Mouse (Mus musculus) cerebellum, postnatal 36 days (tissue): ENCODE results near the gene Wnt7b.

Source experiments
- DNase-seq, 2 experiments: peaks; one replicate each; pipeline ENCODE4 v3.0.0; 2021 to 2022; ENCODE audit warnings: mixed read lengths in 2 of 2

Wnt7b gene

DNA sequence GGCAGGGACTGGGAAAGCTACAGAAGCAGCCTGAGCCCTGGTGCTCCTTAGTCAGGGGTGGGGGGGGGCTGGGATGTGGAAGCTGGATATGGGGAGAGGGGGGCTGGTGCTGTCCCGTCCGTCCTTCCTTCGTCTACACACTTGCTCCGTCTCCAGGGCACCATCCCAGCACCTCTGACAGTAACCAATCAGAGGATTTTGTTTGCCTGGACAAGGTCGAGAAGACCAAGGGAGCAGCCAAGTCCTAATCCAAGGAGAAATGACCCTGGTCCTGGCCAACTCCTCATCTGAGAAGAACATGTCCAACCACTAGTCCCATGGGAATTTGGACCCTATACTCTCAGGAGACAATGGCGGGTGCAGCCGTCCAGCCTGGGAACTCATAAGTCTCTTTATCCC lies 18.4 kb upstream of the Wnt7b start:
- DNase-seq = no peak

DNA sequence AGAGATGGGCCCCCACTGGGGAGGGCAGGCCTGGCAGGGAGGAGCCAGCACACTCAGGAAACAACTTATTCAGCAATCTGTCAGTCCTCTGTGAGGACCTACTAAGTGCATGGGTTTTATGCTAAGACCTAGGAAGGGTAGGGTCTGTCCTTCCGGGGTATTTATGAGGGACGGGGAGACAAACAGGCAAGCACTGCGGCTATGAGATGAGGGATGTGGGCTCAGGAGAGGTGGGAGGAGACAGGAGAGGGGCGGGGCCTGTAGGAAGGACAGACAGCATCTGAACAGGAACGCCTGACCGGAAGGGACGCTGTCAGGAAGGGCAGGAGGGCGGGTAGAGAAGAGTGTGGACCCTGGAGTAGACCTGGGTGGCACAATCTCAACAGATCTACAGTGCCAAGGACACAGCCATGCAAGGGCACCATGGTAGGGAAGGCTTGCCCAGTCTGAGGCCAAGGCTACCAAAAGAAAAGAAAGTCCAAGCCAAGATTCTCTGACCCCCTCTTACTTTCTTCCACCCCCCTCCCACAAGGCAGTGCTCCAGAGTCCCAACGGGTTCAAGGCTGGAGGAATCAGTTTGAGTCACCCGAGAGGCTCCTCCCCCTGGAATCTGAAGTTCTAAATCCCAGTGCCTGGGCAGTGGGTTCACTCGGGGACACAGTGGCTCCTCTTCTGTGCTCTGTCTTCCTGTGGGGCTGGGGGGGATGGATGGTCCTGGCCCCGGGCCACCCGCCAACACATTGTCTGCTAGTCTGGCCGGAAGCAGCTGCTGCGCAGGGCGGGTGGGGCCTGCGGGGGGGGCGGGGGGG lies 17.8 kb upstream of the Wnt7b start:
- DNase-seq = no peak

DNA sequence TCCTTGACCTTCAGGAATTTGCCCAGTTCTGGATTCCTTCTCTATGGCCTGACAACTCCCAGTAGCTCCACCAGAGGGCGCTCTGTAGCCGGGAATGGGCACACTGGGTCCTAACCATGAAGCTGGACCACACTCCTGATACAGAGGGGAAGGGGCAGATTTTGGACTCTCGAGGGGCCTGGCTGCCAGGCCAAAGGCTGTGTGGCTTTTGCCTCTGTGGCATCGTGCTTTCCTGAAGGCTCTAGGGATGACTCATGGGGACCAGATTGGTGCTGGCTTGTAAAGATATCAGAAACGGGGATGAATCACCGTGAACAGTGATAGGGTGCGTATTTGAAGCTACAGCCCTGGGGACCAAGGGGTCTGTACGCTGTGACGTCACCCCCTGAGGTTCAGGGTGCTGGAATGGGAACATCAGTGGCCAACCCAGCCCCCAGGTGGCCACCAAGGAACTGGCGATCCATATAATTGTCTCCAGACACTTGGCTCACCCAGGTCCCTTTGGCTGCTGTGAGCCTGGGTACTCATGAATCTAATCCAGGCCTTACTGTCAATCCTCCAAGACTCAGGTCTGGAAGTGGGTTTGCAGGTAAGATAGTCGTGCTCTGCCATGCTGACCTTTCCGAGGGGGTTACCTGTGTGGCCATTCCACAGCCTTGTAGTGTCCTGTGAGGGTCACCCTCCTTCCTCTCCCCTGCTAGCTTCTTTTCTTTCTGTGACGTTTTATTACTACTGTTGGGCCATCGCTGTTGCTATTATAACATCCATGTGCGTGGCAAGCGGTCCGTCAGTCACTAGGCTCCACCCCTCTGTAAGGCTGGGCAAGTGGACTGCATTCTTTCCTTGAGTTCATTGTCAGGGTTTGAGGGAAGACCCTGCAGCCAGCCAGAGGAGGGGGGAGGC lies 17.0 kb upstream of the Wnt7b start:
- peak; percentile 82 to 86 for DNase-seq

DNA sequence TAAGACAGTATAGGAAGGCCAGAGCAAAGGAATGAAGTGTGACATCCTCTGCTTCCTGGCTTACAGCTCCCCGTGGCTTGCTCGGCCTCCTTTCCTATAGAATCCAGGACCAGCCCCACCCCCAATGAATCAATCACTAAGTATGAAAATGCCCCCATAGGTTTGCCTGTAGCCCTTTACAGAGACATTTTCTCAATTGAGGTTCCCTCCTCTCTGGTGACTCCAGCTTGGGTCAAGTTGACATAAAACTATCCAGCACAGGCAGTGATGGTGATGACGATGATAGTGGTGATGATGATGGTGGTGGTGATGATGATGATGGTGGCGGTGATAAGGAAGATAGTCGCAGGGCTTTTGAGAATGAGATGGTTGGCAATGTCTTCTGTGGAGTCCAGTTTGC lies 16.2 kb upstream of the Wnt7b start:
- DNase-seq = no peak

DNA sequence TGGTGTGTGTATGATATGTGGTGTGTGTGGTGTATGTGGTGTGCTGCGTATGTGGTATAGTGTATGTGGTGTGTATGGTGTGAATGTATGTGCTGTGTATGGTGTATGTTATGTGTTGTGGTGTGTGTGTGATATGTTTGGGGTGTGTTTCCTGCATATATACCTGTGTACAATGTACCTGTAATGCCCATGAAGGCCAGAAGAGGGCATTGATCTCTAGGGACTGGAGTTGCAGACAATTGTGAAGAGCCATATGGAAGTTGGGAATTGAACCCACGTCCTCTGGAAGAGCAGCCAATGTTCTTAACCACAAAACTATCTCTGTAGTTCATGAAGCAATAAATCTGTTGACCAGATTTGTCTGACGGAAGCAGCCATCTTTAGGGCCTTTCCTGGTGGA lies 15.1 kb upstream of the Wnt7b start:
- DNase-seq = no peak

DNA sequence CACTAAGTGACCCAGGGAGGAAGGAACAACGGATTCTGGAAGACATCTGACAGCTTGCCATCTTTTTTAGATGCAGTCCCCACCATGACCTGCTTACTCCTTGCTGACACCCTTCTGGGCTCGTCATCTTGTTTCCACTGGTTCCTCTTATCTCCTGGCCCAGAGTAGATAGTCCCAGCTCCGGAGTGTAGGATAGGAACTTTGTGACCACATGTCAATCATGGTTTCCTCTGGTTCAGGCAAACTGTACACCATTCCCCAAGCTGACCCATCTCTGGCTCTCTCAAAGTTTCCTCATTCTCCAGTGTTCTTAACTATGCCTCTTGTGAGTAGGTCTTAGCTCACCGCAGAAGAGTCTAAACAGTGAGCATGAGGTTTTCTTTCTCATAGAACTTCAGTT lies 10.4 kb upstream of the Wnt7b start:
- DNase-seq = no peak

DNA sequence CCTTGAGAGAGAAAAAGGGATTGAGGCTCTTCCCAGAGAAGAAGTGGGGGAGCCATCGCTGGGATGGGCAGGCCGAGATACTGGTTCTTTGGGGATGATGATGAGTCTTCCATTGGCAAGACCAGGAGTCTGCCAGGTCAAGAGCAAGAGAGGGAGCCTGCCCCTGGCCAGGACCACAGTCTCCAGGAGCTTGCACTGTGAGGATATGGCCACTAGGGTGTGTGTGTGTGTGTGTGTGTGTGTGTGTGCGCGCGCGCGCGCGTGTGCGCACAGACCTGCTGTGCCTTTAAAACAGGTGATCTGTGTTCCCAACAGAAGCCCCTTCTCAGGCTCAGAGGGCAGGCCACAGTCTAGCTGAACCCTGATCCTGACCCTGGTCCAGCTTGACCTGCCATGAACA lies 8.6 kb upstream of the Wnt7b start:
- no peak for DNase-seq

DNA sequence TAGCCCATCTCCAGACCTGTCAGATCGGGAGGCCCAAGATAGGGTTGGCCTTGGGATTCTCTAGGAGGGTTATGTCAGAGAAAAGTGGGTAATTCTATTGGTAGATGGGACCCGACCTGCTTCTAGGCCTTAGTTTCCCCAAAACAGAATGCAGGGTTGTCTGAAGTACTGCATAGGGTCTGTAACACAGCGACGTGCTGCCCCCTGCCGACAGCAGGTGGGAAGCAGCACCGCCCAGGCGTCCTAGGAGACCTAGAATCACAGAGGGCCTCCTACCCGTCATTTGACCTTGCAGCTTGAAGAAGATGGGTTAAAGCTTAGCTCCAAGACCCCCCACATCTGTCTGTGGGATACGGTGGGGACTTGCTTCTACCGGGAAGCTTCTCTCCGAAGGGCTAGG lies 1.2 kb upstream of the Wnt7b start:
- DNase-seq = peak; percentile 69

DNA sequence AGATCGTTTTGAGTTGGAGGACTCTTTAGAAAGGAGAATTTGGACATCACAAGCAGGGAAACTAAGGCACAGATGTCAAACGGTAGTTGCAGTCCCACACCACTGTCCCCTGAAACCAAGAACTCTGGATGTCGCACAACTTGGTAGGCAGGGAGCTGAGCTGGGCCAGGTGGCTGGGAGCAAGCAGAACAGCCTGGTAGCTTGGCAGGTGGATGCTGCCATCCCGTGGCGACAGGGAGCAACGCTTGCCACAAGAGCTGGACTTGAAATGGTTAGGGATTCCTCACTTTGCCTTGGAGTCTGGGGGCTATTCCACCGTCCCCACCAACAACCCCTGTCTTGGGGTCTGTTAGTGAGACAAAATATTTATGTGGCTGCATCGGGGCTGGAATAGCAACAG lies 751 bp upstream of the Wnt7b start:
- peak; percentile 85 for DNase-seq

DNA sequence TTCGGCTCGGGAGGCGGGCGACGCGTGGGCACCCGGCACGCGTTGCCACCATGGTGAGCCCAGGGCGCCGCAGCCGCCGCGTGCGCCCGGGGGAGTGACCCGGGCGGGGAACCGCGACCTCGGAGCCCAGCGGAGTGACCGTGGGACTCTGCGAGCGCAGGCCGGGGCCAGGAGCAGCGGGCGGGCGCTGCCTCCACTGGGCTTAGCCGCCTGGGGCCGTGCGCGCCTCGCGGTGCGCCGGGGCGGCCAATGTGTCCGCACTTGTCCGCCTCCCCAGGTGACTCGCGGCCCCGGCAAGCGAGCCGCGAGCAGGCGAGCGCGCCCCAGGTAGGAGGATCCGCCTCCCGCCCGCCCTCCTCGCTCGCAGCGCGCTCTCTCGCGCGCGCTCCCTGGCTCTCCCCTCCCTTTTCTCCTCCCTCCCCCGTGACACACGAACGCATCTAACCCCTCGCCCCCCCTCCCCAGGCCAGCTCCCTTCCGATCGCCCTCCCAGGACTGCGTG lies 659 bp downstream of the Wnt7b start:
- no peak for DNase-seq

DNA sequence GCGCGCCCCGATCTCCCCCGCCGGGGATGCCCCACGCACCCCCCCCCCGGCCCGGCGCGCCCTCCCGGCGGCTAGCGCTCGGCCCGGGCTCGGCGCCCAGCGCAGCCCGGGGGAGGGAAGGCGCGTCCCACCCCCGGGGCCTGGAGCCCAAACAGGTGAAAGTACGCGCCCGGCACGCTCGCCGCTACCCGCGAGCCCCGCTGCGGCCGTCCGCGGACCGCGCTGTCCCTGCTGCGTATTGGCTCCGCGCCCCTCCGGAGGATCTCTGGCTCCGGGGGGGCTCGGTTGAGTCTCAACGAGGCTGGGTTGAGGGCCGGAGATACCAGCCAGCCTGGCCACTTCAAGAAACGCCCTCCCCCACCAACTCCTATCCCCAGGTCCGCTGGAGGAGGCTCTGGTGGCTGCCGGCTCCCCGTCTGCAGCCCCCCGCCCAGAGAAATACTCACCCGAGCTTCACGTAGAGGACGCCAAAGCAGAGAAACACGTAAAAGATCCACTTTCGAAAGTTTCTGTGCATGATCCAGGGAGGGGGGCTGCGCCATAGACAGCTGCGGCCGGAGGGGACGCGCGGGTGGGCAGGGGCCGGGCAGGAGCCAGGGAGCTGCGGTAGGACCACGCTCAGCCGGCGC lies 1.2 kb downstream of the Wnt7b start:
- DNase-seq = no peak

DNA sequence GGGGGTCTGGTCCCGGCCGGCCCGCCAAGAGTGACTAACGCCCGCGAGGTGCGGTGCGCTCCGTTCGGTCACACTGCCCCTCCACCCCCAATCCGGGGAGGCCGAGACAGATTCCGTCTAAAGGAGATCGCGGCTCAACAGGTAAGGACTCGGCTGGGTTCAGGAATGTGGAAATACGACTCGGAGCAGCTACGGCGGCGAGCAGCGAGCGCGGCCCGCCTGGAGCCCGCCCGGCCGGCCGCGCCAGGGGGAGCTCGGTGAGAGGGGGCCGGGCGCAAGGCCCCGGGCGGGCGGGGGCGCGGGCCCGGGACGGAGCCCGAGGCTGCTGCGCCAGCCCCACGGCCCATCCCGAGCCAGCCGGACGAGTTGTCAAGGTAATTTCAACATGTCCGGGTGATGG lies 1.8 kb downstream of the Wnt7b start:
- DNase-seq = no peak

DNA sequence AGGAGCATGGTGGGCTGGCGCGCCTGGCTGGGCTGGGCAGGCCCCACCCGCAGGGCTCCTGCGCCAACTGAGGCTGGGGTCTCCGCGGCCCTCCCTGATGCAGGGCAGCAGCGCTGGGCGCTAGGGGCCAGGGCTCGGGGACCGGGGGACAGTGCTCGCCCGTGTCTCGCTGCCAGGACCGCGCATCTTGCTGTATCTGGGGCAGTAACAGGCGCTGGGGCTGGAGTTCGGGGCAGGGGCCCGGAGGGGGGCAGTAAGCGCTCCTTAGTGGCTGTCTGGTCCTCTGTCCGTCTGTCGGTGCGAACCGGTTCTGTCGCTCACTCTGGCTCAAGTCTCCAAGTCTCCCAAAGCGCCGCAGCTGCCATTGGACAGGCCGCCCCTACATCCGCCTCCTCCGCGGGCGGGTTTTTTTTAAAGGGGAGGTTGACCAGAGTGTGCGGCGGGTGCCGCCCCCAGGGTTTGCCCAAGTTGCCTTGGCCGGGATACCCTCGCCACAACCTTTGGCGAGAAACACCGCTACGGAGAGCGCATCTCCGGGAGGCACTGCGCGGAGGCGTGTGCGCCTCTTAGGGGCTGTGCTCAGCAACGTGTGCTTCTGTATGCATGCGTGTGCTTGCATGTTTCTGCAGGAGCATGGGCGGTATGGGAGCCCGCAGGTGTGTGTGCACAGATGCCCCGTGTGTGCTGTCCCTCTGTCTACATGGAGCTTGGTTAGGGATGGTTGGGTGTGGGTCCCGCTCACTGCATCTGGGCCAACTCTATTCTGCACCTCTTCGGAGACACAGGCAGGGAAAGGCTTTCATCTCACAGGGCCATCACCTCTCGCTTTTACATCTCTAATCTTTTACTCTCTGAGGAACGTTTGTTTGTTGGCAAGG lies 4.5 kb downstream of the Wnt7b start:
- DNase-seq = no peak

DNA sequence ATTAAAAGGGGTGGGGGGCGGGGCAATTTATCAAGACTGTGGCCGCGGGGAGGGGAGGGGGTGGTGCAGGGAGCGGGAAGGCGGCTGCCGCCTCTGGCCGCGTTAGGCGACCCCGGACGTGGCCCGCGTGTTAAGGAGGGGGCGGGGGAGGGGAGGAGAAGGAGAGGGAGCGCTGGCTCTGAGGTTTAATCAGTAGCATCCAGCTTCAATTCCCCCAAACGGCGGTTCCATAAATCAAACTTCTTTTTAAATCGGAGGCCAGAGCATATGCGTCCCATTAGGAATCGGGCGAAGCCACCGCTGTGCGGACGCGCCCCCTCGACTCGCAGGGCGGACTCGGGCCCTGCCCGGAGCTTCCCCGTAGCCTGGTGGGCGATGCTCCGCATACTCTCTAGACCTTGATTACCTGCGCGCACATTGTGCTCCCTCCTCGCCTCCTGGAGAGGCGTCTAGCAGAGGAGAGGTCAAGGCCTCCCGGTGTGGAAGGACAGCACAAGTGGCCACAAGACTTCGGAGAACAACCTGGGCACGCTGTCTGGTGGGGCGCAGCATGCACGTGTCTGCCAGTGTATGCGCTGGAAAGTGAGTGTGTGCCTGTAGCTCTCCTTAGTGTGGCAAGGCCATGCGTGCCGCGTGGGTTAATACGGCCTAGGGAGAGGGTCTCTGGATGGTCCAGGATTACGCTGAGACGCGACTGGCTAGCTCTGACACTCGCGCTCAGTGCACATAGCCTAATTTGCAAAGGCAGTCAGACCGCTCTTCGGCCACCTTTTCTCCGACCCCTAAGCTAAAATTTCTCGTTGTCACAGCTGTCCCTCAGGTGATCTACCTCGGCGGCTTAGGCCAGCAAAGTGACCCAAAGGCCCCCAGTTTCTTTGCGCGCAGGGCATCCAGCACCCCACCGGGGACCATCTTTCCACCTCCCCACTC lies 5.5 kb downstream of the Wnt7b start:
- DNase-seq = no peak

DNA sequence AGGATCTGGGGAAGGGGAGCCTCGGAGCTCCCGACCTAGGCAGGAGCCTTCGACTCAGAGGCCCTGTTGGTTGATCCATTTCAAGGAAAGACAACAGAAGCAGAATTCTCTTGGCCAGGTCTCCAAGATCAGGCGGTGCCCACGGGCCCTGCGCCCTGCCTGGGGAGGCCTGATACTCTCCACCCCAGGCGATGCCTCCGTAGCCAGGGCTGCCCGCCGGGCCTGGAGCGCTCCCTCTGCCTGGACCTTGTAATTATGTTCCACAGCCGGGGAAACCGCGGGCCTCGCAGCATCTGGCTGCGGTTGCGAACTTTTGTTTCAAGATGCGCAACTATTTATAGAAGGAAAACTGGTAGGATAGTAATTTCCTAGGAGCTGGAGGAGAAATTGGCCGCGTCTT lies 6.2 kb downstream of the Wnt7b start:
- DNase-seq = no peak

DNA sequence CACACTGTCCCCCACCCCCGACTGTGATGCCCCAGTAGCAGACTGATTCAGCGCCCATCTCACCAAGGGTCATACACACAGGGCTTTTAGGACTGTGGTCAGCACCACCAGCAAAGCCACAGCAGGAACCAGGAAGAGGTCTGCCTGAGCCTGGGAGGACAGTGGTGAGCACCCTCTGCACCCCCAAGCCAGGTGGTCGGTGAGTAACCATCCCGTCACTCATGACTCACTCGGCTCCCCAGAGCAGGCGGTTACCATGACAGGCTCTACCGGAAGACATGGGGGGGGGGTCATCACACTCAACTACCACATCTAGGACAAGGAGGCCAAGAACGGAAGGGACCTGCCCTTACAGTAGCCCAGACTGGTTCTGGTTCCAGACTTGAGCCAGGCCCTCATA lies 7.7 kb downstream of the Wnt7b start:
- no peak for DNase-seq

DNA sequence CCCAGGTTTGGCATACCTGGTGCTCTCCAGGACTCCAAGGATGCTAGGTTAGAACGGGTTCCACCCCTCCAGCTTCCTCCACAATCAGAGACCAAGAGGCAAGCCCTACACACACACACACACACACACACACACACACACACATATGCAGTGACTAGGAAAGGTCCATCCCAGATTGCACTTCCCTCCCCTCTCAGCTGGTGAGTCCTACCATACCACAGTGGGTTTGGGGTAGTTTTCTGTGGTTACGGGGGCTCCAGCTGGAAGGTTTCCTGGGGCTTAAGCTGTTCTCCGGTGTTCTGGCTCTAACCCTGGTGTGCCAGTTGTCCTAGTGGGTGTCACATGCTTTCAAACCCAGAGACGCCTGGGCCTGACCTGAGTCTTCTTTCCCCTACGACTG lies 8.2 kb downstream of the Wnt7b start:
- no peak for DNase-seq

DNA sequence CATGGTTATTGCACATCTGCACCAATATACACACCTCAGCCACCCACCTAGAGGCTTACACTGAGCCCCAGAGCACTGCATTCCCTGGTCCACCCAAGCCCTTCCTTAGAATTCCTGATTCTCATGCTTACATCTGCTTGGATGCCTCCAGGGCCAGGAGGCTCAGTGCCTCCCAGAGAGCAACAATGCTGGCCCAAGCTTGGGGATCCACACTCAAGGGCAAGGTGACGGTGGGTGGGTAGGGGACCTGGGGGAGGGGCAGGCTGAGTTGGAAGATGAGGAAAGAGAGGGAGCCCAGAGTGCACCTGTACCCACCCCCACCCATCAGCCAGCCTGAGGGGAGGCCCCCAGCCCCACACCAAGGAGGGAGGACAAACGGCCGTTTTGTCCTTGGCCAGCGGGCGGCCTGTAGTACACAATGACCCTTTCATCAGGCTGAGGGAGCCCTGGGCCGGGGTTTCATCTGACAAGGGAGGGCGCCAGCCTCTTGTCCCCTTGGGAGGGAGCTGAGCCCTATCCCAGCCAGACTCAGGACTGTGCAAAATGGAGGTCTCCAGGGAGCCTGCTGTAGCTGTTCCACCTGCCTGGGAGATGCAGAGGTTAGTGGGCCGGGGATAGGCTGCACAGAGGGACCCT lies 9.5 kb downstream of the Wnt7b start:
- no peak for DNase-seq

DNA sequence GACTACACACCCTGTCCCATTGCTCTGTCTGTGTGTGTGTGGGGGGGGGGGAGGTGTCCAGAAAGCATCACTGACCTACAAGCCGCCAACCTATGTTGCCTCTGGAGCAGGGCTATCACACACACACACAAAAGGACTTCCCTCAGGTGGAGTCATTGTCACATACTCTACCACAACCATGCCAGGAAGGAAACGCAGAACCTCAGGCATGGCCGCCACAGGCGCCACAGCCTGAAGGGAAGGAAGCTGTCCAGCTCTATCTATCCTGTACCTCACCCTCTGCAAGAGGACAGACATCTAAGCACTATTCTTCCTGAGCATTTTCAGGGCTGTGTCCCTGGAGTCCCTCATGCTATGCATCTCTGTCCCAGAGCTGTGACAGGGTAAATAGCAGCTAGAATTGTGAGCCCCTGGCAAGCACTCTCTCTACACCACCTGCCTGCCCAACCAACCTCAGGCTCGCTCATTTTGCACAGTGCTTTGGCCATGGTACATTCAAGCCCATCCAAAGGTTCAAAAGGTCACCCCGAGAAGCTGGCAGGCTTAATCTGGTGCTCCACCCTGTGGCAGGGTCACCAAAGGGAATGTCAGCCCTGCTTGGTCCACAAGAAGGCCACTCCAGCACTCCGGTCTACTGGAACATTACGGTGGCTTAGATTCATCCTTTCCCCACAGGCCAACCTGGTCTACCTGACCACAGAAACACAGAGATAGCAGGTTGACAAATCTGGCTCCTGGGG lies 12.1 kb downstream of the Wnt7b start:
- no peak for DNase-seq

DNA sequence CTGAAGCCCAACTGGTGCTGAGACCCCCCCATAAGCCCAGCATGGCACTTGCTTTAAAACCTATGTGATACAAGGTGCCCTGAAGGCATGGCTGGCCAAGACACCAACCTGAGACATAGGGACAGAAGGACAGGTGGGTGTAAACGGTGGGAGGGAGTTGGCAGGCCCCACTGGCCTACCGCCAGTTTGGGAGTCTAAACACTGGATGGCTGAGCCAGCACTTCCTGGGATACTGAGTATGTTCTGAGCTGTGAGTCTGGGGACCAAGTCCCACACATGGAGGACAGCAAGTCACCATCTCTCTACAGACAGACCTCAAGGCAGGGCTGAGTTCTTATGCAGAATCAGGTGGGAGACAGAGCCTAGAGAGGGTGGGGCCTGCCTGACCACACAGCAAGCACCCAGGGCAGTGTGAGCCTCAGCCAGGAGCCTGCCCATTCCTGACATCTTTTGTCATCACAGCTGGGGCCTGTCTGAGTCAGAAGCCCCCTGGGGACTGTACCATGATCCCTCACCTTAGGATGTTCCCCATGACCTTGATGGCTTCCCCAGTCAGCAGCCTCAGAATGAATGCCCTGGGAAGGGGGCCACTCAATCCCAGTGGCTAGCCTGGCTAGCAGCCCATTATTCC lies 13.0 kb downstream of the Wnt7b start:
- DNase-seq = no peak
